Mouse (Mus musculus): ENCODE results near the gene Gm38119. TPM values are rescaled to one million over a fixed set of nuclear protein-coding genes. Genes with fewer than 3 reads are reported as not detected.

Gm38119 gene
- not detected for polyA plus RNA-seq (2014; fragmentation: Illumina TruSeq; extraction: RNeasy Lipid Tissue Mini Kit (QIAGEN cat#74804); ENCODE audit: low read depth, low replicate concordance)

GRCm38 (mm10) chr3:92738996-92739395, at the start of gene Gm38119:
Gene Gm38119, minus strand, starts transcription at chr3:92739096.

GRCm38 (mm10) chr3:92778799-92779198, 39.9 kb upstream of the Gm38119 start, which contains the start of gene Lce1i:
Gene Lce1i, minus strand, starts transcription at chr3:92778899.

GRCm38 (mm10) chr3:92764965-92765364, 26.1 kb upstream of the Gm38119 start, which contains the start of gene Lce1h:
Gene Lce1h, minus strand, starts transcription at chr3:92765065.

GRCm38 (mm10) chr3:92752238-92752637, 13.3 kb upstream of the Gm38119 start, which contains the start of gene Lce1g:
Gene Lce1g, minus strand, starts transcription at chr3:92752338.

GRCm38 (mm10) chr3:92720250-92720649, 18.6 kb downstream of the Gm38119 start, which contains the start of gene Lce1f:
Gene Lce1f, minus strand, starts transcription at chr3:92720350.

GRCm38 (mm10) chr3:92708974-92709373, 29.9 kb downstream of the Gm38119 start, which contains the start of gene Lce1e:
Gene Lce1e, minus strand, starts transcription at chr3:92709074.

Other genes starting within 250 kb of the Gm38119 start
- not detected for gene Sprr4, start 238.6 kb downstream of the Gm38119 start, polyA plus RNA-seq (2014; fragmentation: Illumina TruSeq; extraction: RNeasy Lipid Tissue Mini Kit (QIAGEN cat#74804); ENCODE audit: low read depth, low replicate concordance)
- gene 2310046K23Rik, start 204.6 kb downstream of the Gm38119 start, polyA plus RNA-seq (2014; fragmentation: Illumina TruSeq; extraction: RNeasy Lipid Tissue Mini Kit (QIAGEN cat#74804); ENCODE audit: low read depth, low replicate concordance) = not detected
- gene Ivl, start 165.4 kb downstream of the Gm38119 start, polyA plus RNA-seq (2014; fragmentation: Illumina TruSeq; extraction: RNeasy Lipid Tissue Mini Kit (QIAGEN cat#74804); ENCODE audit: low read depth, low replicate concordance) = not detected
- not detected for gene Smcp, start 150.1 kb downstream of the Gm38119 start, polyA plus RNA-seq (2014; fragmentation: Illumina TruSeq; extraction: RNeasy Lipid Tissue Mini Kit (QIAGEN cat#74804); ENCODE audit: low read depth, low replicate concordance)
- not detected for gene 2210017I01Rik, start 131.6 kb downstream of the Gm38119 start, polyA plus RNA-seq (2014; fragmentation: Illumina TruSeq; extraction: RNeasy Lipid Tissue Mini Kit (QIAGEN cat#74804); ENCODE audit: low read depth, low replicate concordance)
- not detected for gene Lce6a, start 117.4 kb downstream of the Gm38119 start, polyA plus RNA-seq (2014; fragmentation: Illumina TruSeq; extraction: RNeasy Lipid Tissue Mini Kit (QIAGEN cat#74804); ENCODE audit: low read depth, low replicate concordance)
- gene Lce1a1, start 90.8 kb downstream of the Gm38119 start, polyA plus RNA-seq (2014; fragmentation: Illumina TruSeq; extraction: RNeasy Lipid Tissue Mini Kit (QIAGEN cat#74804); ENCODE audit: low read depth, low replicate concordance) = not detected
- not detected for gene Lce1b, start 82.2 kb downstream of the Gm38119 start, polyA plus RNA-seq (2014; fragmentation: Illumina TruSeq; extraction: RNeasy Lipid Tissue Mini Kit (QIAGEN cat#74804); ENCODE audit: low read depth, low replicate concordance)
- not detected for gene Lce1a2, start 68.8 kb downstream of the Gm38119 start, polyA plus RNA-seq (2014; fragmentation: Illumina TruSeq; extraction: RNeasy Lipid Tissue Mini Kit (QIAGEN cat#74804); ENCODE audit: low read depth, low replicate concordance)
- gene Lce1c, start 59.8 kb downstream of the Gm38119 start, polyA plus RNA-seq (2014; fragmentation: Illumina TruSeq; extraction: RNeasy Lipid Tissue Mini Kit (QIAGEN cat#74804); ENCODE audit: low read depth, low replicate concordance) = not detected
- not detected for gene Lce1d, start 51.9 kb downstream of the Gm38119 start, polyA plus RNA-seq (2014; fragmentation: Illumina TruSeq; extraction: RNeasy Lipid Tissue Mini Kit (QIAGEN cat#74804); ENCODE audit: low read depth, low replicate concordance)
- gene Lce1e, start 30.0 kb downstream of the Gm38119 start, polyA plus RNA-seq (2014; fragmentation: Illumina TruSeq; extraction: RNeasy Lipid Tissue Mini Kit (QIAGEN cat#74804); ENCODE audit: low read depth, low replicate concordance) = not detected
- not detected for gene Lce1f, start 18.7 kb downstream of the Gm38119 start, polyA plus RNA-seq (2014; fragmentation: Illumina TruSeq; extraction: RNeasy Lipid Tissue Mini Kit (QIAGEN cat#74804); ENCODE audit: low read depth, low replicate concordance)
- gene Lce1g, start 13.2 kb upstream of the Gm38119 start, polyA plus RNA-seq (2014; fragmentation: Illumina TruSeq; extraction: RNeasy Lipid Tissue Mini Kit (QIAGEN cat#74804); ENCODE audit: low read depth, low replicate concordance) = not detected
- gene Lce1h, start 26.0 kb upstream of the Gm38119 start, polyA plus RNA-seq (2014; fragmentation: Illumina TruSeq; extraction: RNeasy Lipid Tissue Mini Kit (QIAGEN cat#74804); ENCODE audit: low read depth, low replicate concordance) = not detected
- not detected for gene Lce1i, start 39.8 kb upstream of the Gm38119 start, polyA plus RNA-seq (2014; fragmentation: Illumina TruSeq; extraction: RNeasy Lipid Tissue Mini Kit (QIAGEN cat#74804); ENCODE audit: low read depth, low replicate concordance)
- gene Lce1j, start 51.4 kb upstream of the Gm38119 start, polyA plus RNA-seq (2014; fragmentation: Illumina TruSeq; extraction: RNeasy Lipid Tissue Mini Kit (QIAGEN cat#74804); ENCODE audit: low read depth, low replicate concordance) = not detected
- not detected for gene Lce1k, start 68.8 kb upstream of the Gm38119 start, polyA plus RNA-seq (2014; fragmentation: Illumina TruSeq; extraction: RNeasy Lipid Tissue Mini Kit (QIAGEN cat#74804); ENCODE audit: low read depth, low replicate concordance)
- not detected for gene Kprp, start 88.2 kb upstream of the Gm38119 start, polyA plus RNA-seq (2014; fragmentation: Illumina TruSeq; extraction: RNeasy Lipid Tissue Mini Kit (QIAGEN cat#74804); ENCODE audit: low read depth, low replicate concordance)
- gene Lce1l, start 112.2 kb upstream of the Gm38119 start, polyA plus RNA-seq (2014; fragmentation: Illumina TruSeq; extraction: RNeasy Lipid Tissue Mini Kit (QIAGEN cat#74804); ENCODE audit: low read depth, low replicate concordance) = not detected
- gene 2310050C09Rik, start 131.1 kb upstream of the Gm38119 start, polyA plus RNA-seq (2014; fragmentation: Illumina TruSeq; extraction: RNeasy Lipid Tissue Mini Kit (QIAGEN cat#74804); ENCODE audit: low read depth, low replicate concordance) = not detected
- gene Lce3a, start 187.1 kb upstream of the Gm38119 start, polyA plus RNA-seq (2014; fragmentation: Illumina TruSeq; extraction: RNeasy Lipid Tissue Mini Kit (QIAGEN cat#74804); ENCODE audit: low read depth, low replicate concordance) = not detected
- not detected for gene Lce3b, start 193.9 kb upstream of the Gm38119 start, polyA plus RNA-seq (2014; fragmentation: Illumina TruSeq; extraction: RNeasy Lipid Tissue Mini Kit (QIAGEN cat#74804); ENCODE audit: low read depth, low replicate concordance)
- gene Lce3c, start 205.4 kb upstream of the Gm38119 start, polyA plus RNA-seq (2014; fragmentation: Illumina TruSeq; extraction: RNeasy Lipid Tissue Mini Kit (QIAGEN cat#74804); ENCODE audit: low read depth, low replicate concordance) = not detected
- not detected for gene Lce3d, start 218.3 kb upstream of the Gm38119 start, polyA plus RNA-seq (2014; fragmentation: Illumina TruSeq; extraction: RNeasy Lipid Tissue Mini Kit (QIAGEN cat#74804); ENCODE audit: low read depth, low replicate concordance)
- gene Lce3e, start 228.0 kb upstream of the Gm38119 start, polyA plus RNA-seq (2014; fragmentation: Illumina TruSeq; extraction: RNeasy Lipid Tissue Mini Kit (QIAGEN cat#74804); ENCODE audit: low read depth, low replicate concordance) = not detected